Mouse (Mus musculus): ENCODE data around the gene Fbxo42. TPM values are rescaled to one million over a fixed set of nuclear protein-coding genes. Genes with fewer than 3 reads are reported as not detected.
"Not testable (repeated sequence)": the region's sequence is repeated elsewhere in the genome, so short reads cannot be mapped to it uniquely, and the experiment has no call there.

Fbxo42 gene
- polyA plus RNA-seq, 1 experiment from 2014 or later, result 28.6 TPM

DNA sequence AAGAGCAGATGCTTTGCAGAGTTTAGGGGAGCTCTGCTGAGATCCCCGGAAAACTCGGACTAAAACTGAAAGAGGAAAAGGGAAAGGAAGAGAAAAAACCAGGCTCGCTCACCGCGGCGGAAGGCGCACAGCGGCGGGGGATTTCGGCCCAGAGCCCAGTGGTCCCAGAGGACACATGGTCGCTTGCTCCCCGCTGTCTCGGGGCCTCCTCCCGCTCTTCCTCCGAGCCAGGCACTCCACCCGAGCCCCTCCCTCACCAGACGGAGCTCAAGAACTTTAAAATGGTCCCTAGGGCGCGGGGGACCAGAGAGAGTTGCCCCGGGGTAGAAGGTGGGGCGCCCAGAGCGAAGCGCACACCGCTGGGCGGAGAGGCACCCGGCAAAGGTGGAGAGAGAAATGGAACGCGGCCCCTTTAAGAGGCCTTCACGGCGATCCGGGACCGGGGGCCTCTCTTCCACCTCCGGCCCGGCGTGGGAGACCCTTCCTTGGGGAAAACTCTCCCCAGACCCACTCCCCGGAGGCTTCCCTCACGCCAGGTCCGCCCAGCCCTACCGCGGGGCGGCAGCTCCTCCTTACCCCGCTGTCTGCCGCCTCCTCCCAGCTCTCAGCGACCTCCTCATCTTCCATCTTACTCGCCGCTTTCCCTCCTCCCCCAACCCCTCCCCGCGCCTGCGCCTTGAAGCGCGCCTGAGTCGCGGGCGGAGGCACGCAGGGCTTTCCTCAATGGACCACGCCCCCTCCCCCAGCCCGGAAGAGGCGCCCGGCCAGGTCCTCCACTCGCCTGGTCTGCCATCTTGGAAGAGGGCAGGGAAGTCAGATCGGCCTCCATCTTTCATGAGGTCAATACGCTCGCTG, 8.4 kb upstream of the Fbxo42 start, which contains the start of gene Szrd1:
Gene Szrd1, minus strand, starts transcription at position 660 of the 855 bp plus-strand sequence.
- ATAC-seq (ENCODE audit: low FRiP score), result peak; percentile 96
- H3K4me2 ChIP-seq (replicated peaks), result peak within 1 kb of the TSS; percentile 85
- WGBS, result under 1% methylated on average over 62 of the region's 63 CpGs

DNA sequence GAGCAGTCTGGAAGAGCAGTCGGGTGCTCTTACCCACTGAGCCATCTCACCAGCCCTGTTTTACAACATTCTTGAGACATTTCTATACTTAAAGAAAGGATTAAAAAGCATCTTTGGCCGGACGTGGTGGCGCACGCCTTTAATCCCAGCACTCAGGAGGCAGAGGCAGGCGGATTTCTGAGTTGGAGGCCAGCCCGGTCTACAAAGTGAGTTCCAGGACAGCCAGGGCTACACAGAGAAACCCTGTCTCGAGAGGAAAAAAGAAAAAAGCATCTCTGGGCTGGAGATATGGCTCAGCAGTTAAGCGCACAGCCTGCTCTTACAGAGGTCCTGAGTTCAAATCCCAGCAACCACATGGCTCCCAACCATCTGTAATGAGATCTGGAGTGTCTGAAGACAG, 7.4 kb upstream of the Fbxo42 start:
- H3K36me3 ChIP-seq; H3K9me3 ChIP-seq (replicated peaks); H3K27me3 ChIP-seq; H3K27ac ChIP-seq; H3K9ac ChIP-seq; H3K4me2 ChIP-seq (replicated peaks); ATAC-seq (ENCODE audit: low FRiP score); H3K4me3 ChIP-seq: not testable (repeated sequence)
- peaks cover 29% of the 10 kb centered on the region for H3K4me1 ChIP-seq
- 91% methylated on average over 9 of the region's 9 CpGs for WGBS

More for the DNA sequence above, 8.4 kb upstream of the Fbxo42 start, which contains the start of gene Szrd1:
- peaks cover 39% of the 10 kb centered on the region for H3K4me1 ChIP-seq
- peak within 1 kb of the TSS; percentile 76 for H3K4me3 ChIP-seq
- H3K36me3 ChIP-seq, result no peaks in the 10 kb centered on the region
- H3K27me3 ChIP-seq, result no peaks in the 10 kb centered on the region
- peak within 1 kb of the TSS; percentile 88 for H3K9ac ChIP-seq
- no peaks in the 10 kb centered on the region for H3K9me3 ChIP-seq (replicated peaks)
- H3K27ac ChIP-seq, result peak within 1 kb of the TSS; percentile 91

- H3K27ac ChIP-seq, result no peak overlapping the region
- no peak overlapping the region for H3K9ac ChIP-seq
- no peak overlapping the region for H3K4me2 ChIP-seq (replicated peaks)
- no peaks in the 10 kb centered on the region for H3K27me3 ChIP-seq
- no peaks in the 10 kb centered on the region for H3K36me3 ChIP-seq
- peaks cover 25% of the 10 kb centered on the region for H3K4me1 ChIP-seq
- H3K4me3 ChIP-seq, result no peak overlapping the region
- WGBS, result 94% methylated on average over 6 of the region's 6 CpGs
- no peak for ATAC-seq (ENCODE audit: low FRiP score)
- no peaks in the 10 kb centered on the region for H3K9me3 ChIP-seq (replicated peaks)
Observed at GRCm38 (mm10) chr4:141140967-141141366, 6.7 kb upstream of the Fbxo42 start.

DNA sequence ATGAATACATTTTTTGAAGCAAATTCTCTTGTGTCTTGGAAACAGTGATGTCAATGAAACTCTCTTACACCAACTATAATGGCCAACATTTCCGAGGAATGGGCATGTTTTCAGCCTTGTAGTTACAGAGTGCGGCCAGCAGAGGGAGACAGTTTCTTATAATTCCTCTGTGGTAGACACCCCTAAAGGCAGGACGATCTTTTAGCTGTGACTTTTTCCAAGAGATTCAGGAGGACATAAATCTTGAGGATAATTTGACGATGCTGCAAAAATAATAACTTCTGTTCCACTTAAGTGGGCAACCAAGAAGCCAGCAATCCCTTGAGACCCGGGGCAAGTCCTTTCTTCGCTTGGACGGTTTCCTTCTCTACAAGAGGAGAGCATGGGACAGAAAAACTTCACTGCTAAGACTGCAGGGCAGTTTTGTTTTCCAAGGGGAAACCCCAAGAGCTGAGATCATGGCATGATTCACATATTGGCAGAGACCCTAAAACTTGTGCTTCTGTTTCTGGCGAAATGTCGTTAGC, 5.4 kb upstream of the Fbxo42 start:
- no peaks in the 10 kb centered on the region for H3K9me3 ChIP-seq (replicated peaks)
- no peaks in the 10 kb centered on the region for H3K27me3 ChIP-seq
- WGBS, result 29% methylated on average over 9 of the region's 9 CpGs
- H3K4me1 ChIP-seq, result peaks cover 15% of the 10 kb centered on the region
- H3K36me3 ChIP-seq, result no peaks in the 10 kb centered on the region
- no peak overlapping the region for H3K4me2 ChIP-seq (replicated peaks)
- H3K4me3 ChIP-seq, result no peak overlapping the region
- H3K27ac ChIP-seq, result no peak overlapping the region
- H3K9ac ChIP-seq, result no peak overlapping the region
- ATAC-seq (ENCODE audit: low FRiP score), result no peak

DNA sequence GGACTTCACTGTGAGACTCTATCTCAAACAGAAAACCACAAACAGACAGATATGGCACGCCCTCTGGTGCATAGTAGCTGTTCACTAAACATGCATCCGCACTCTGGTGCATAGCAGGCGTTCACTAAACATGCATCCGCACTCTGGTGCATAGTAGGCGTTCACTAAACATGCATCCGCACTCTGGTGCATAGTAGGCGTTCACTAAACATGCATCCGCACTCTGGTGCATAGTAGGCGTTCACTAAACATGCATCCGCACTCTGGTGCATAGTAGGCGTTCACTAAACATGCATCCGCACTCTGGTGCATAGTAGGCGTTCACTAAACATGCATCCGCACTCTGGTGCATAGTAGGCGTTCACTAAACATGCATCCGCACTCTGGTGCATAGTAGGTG, 2.6 kb upstream of the Fbxo42 start:
- 92% methylated on average over 12 of the region's 16 CpGs for WGBS
- H3K4me2 ChIP-seq (replicated peaks); H3K27me3 ChIP-seq; H3K4me3 ChIP-seq; H3K27ac ChIP-seq; H3K9me3 ChIP-seq (replicated peaks); ATAC-seq (ENCODE audit: low FRiP score); H3K36me3 ChIP-seq; H3K9ac ChIP-seq: not testable (repeated sequence)
- peaks cover 18% of the 10 kb centered on the region for H3K4me1 ChIP-seq

- H3K4me1 ChIP-seq, result peaks cover 19% of the 10 kb centered on the region
- no peaks in the 10 kb centered on the region for H3K36me3 ChIP-seq
- no peak overlapping the region for H3K27ac ChIP-seq
- ATAC-seq (ENCODE audit: low FRiP score), result no peak
- H3K27me3 ChIP-seq, result no peaks in the 10 kb centered on the region
- no peak overlapping the region for H3K4me3 ChIP-seq
- H3K4me2 ChIP-seq (replicated peaks), result peak overlapping the region; percentile 68; the same call in 1 of the 2 replicates
- no peaks in the 10 kb centered on the region for H3K9me3 ChIP-seq (replicated peaks)
- no peak overlapping the region for H3K9ac ChIP-seq
- WGBS, result 95% methylated on average over 6 of the region's 6 CpGs
Observed at GRCm38 (mm10) chr4:141146491-141147033, 1.2 kb upstream of the Fbxo42 start.

GRCm38 (mm10) chr4:141148009-141148801, 492 bp downstream of the Fbxo42 start:
- peak; percentile 83 for ATAC-seq (ENCODE audit: low FRiP score)
- Histone ChIP-seq H3K4me3 (peak overlapping the region; percentile 96), H3K4me2 (replicated peaks) (peak overlapping the region; percentile 68), H3K27me3 (no peaks in the 10 kb centered on the region), H3K9me3 (replicated peaks) (no peaks in the 10 kb centered on the region), H3K9ac (peak overlapping the region; percentile 96), H3K36me3 (no peaks in the 10 kb centered on the region), H3K4me1 (peaks cover 23% of the 10 kb centered on the region), H3K27ac (peak overlapping the region; percentile 87)
- under 1% methylated on average over 66 of the region's 66 CpGs for WGBS

GRCm38 (mm10) chr4:141149116-141149515, 1.4 kb downstream of the Fbxo42 start:
- H3K27ac ChIP-seq, result no peak overlapping the region
- peak overlapping the region; percentile 96 for H3K9ac ChIP-seq
- peak overlapping the region; percentile 96 for H3K4me3 ChIP-seq
- peaks cover 23% of the 10 kb centered on the region for H3K4me1 ChIP-seq
- H3K36me3 ChIP-seq, result no peaks in the 10 kb centered on the region
- no peak for ATAC-seq (ENCODE audit: low FRiP score)
- no peaks in the 10 kb centered on the region for H3K9me3 ChIP-seq (replicated peaks)
- peak overlapping the region; percentile 68 for H3K4me2 ChIP-seq (replicated peaks)
- WGBS, result 29% methylated on average over 7 of the region's 7 CpGs
- no peaks in the 10 kb centered on the region for H3K27me3 ChIP-seq

DNA sequence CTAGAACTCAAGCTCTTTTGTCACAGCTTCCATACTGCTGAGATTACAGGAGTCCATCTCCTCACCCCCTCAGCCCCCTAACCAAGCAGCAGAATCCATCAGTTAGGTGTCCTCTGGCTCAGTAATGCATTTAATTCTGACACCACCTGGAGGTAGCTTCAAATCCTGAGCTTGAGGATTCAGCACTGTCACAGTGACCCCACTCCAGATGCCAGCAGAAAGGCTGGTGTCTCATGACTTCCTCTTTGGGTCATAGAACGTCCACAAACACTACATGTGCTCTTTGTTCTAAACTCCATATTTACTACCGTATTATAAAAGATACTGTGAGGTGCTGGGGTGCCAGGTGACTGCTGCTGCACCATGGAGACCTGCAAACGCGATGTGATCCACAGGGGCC, 9.8 kb downstream of the Fbxo42 start:
- Histone ChIP-seq H3K9ac (no peak overlapping the region), H3K4me2 (replicated peaks) (no peak overlapping the region), H3K9me3 (replicated peaks) (no peaks in the 10 kb centered on the region), H3K4me1 (peaks cover 17% of the 10 kb centered on the region), H3K4me3 (no peak overlapping the region), H3K27ac (no peak overlapping the region), H3K27me3 (no peaks in the 10 kb centered on the region), H3K36me3 (no peaks in the 10 kb centered on the region)
- 78% methylated on average over 4 of the region's 4 CpGs for WGBS
- no peak for ATAC-seq (ENCODE audit: low FRiP score)

GRCm38 (mm10) chr4:141158609-141159008, 10.9 kb downstream of the Fbxo42 start:
- Histone ChIP-seq H3K9me3 (replicated peaks) (no peaks in the 10 kb centered on the region), H3K9ac (no peak overlapping the region), H3K27ac (no peak overlapping the region), H3K4me3 (no peak overlapping the region), H3K4me2 (replicated peaks) (no peak overlapping the region), H3K36me3 (no peaks in the 10 kb centered on the region), H3K27me3 (no peaks in the 10 kb centered on the region), H3K4me1 (peaks cover 17% of the 10 kb centered on the region)
- 87% methylated on average over 2 of the region's 2 CpGs for WGBS
- no peak for ATAC-seq (ENCODE audit: low FRiP score)

DNA sequence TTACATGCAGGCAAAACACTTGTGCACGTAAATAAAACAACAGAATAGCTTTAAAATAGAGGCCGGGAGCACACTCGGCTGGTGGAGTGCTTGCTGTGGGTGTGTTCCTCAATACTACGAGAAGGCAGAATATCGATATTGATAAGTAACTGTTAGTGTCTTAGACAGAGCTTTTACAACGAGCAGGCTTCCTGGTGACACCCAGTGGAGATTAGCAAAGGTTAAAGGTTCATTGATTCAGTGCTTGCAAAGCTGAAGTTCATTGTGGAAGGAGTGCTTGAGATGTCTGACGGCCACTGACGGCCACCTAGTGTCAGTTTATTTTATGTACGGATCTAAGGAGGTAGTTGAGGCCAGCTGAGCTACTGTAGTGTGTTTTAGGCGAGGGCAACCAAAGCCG, 11.4 kb downstream of the Fbxo42 start:
- 57% methylated on average over 11 of the region's 11 CpGs for WGBS
- ATAC-seq (ENCODE audit: low FRiP score), result no peak
- H3K36me3 ChIP-seq, result no peaks in the 10 kb centered on the region
- H3K4me2 ChIP-seq (replicated peaks), result no peak overlapping the region
- 0 out of 2 replicates have a peak, but pooled peaks cover 3% of the 10 kb centered on the region for H3K9me3 ChIP-seq (replicated peaks)
- no peak overlapping the region for H3K4me3 ChIP-seq
- peaks cover 17% of the 10 kb centered on the region for H3K4me1 ChIP-seq
- no peak overlapping the region for H3K27ac ChIP-seq
- no peaks in the 10 kb centered on the region for H3K27me3 ChIP-seq
- H3K9ac ChIP-seq, result no peak overlapping the region

DNA sequence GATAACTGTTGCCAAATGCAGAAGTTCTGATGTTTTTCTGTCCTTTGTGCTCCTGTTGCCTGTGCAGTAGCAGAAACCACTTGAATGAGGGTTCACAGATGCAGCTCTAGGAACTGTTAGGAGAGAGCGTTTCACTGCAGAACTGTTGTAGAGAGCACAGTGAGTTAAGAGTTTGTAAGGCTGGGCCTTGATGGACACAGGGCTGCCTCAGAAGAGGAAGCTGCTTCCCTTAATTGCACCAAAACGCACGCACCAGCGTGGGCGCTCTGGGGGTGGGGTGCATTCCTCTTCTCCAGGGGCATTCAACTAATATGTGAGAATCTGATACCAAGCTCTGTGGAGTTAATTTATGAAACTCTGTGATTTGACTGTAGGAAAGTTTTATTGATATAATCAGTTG, 12.0 kb downstream of the Fbxo42 start:
- ATAC-seq (ENCODE audit: low FRiP score), result no peak
- Histone ChIP-seq H3K4me3 (no peak overlapping the region), H3K9ac (no peak overlapping the region), H3K4me2 (replicated peaks) (no peak overlapping the region), H3K4me1 (peaks cover 17% of the 10 kb centered on the region), H3K27ac (no peak overlapping the region), H3K27me3 (no peaks in the 10 kb centered on the region), H3K9me3 (replicated peaks) (peaks cover 6% of the 10 kb centered on the region; the same call in 1 of the 2 replicates), H3K36me3 (peaks cover 3% of the 10 kb centered on the region; the same call in 1 of the 2 replicates)
- 78% methylated on average over 5 of the region's 5 CpGs for WGBS
